Mouse (Mus musculus) embryo, embryonic 9.5 days (tissue): ENCODE data around the gene Psmd11.
"Not testable (repeated sequence)": the region's sequence is repeated elsewhere in the genome, so short reads cannot be mapped to it uniquely, and the experiment has no call there.

Source experiments
- DNase-seq: peaks from one replicate; pipeline ENCODE4 v3.0.0-alpha.2; 2017; ENCODE audit errors: extremely low spot score

Gene Psmd11

GRCm38 (mm10) chr11:80426029-80426813 is 2.2 kb upstream of the Psmd11 start:
- DNase-seq = not testable (repeated sequence)

DNA sequence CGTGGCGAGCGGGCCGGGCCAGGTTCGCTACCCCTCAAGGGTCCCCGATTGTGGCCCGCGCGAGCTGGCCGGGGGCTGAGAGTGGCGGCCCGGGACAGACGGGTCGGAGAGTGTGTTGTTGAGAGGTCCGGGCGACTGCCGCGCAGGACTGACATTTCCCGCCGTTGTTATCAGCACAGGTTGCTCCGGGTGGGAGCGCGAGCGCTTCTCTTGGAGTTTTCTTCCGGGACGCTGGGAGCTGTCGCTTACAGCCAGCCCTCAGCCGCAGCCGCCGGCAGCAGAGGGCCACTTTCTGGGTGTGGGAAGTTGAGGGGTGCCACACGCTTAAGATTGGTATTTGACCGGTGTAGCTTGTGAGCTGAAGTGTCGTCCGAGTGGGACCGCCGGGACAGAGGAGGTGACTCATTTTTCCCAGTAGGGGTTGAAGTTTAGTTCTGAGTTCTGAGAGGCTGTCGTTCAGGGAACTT is 627 bp downstream of the Psmd11 start:
- no peak for DNase-seq

DNA sequence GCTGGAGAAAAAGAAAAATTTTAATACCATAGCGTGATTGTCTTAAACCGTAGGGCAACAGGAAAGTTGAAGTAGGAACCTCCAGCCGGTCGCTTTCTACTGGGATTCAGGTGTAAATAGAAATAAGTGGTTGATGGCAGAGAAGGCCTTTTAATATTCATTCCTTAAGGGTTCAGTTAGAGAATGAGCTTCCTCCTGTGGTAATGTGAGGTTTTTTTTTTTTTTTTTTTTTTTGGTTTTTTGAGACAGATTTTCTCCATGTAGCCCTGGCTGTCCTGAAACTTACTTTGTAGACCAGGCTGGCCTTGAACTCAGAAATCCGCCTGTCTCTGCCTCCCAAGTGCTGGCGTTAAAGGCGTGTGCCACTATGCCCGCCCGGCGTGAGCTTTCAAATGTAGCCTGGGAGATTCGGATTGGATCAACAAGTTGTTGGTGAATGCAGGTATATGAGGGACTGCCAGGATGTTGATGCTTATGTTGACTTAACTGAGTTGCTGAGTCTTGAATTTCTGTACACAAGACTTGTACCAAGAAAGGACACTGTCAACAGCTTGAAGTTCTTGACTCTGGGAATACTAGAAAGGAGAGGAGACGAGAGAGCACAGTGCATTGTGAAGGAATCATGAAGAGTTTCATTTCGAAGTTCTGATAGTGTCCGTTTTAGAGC is 1.2 kb downstream of the Psmd11 start:
- DNase-seq = no peak

DNA sequence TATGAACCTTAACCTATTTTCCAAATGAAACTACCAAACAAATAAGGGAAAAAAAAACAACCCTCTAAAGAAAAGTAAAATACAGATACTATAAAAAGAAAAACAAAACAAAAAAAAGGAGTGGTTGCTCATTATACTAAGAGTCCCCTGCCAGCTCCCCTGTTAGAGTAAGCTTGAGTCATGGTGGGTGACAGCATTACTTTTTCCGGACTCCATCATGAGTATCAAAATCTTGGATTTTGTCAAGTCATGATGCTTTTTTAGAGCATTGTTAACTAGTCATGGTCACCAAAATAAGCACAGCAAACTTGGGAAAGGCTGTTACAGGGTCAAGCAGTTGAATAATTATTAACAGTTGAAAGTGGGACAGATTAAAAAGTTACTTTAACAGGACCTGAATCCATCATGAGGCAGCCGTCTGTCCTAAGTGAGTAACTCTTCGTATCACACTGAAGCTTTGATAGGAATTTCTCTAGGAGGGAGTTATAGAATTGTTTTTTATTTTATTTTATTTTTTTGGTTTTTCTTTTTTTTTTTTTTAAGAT is 2.0 kb downstream of the Psmd11 start:
- no peak for DNase-seq

- DNase-seq = no peak
These were observed 18.5 kb downstream of the Psmd11 start for GRCm38 (mm10) chr11:80446916-80447315.

- DNase-seq = no peak
These were observed 21.4 kb downstream of the Psmd11 start for GRCm38 (mm10) chr11:80449859-80450258.

DNA sequence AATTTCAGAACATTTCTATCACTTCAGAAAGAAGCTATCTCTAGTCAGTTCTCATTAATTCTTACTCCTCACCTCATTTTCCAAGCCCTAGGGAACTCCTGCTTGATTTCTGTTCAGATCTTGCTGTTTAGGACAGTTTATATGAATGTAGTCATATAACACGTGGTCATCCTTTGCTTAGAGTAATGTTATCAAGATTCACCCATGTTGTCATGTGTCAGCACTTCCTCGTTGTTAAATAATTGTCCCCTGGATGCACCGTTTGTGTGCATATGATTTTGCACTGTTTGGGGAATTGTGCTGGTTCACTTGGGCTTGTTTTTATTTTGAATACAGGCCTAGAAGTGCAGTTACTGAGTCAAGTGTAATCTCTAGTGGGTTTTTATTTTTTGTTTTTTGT is 23.8 kb downstream of the Psmd11 start:
- DNase-seq = no peak

DNA sequence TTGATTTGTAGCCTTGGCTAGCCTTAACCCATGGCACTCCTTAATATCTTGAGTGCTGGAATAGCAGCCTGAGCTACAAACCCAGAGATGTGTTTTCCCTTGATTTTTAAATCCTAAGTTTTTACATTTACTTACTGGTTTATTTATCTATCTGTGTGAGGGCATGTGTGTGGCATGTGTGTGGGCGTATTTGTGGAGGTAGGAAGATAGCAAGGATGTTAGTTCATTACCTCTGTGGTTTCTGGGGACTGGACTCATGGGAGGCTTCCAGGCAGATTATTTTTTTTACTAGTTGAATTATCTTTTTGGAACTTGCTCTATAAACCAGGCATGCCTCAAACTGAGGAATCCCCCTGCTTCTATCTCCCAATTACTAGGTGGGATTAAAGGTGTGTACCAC is 24.8 kb downstream of the Psmd11 start:
- DNase-seq = no peak

- not testable (repeated sequence) for DNase-seq
These were observed 35.3 kb downstream of the Psmd11 start for GRCm38 (mm10) chr11:80463605-80464130.

- no peak for DNase-seq
These were observed 43.6 kb downstream of the Psmd11 start for GRCm38 (mm10) chr11:80471836-80472605.

- no peak for DNase-seq
These were observed 45.8 kb downstream of the Psmd11 start for GRCm38 (mm10) chr11:80474175-80474691.

DNA sequence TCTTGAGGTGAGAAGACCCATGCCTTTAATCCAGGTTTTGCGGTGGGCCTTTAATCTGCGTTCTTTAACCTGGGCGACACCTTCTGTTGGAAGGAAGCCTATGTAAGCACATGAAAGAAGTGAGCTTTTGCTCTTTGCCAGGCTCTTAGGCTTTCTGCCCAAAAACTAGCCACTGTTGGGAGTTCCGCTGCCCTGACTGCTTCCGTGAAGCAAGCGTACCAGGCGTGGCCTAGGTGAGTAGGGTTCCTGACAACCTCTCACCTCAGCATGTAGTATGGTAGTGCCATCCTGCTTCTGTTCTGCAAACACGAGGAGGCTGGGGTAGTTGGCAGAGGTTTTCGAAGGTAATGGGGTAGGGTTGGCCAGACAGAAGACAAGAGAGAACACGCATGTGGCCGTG is 46.4 kb downstream of the Psmd11 start:
- no peak for DNase-seq

DNA sequence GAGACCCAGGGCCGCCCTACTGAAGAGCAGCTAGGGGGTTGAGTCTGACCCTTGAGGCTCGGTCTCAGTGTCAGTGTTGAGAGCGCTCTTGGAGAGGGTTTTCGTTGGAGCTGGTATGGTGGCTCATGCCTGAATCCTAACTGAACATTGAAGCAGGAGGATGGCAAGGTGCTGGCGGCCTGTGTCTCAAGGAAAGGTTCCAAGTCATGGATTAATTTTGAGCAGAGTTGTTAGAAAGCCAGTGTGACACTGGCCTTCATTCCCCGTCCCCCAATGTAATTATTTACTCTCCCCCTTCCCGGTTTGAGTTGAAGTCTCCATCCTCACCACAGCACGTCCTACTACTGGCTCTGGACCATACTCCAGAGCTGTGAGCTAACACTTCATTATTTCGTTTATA is 47.1 kb downstream of the Psmd11 start:
- no peak for DNase-seq

GRCm38 (mm10) chr11:80476222-80477189 is 48.1 kb downstream of the Psmd11 start, which contains the start of gene Cdk5r1:
Cdk5r1 (plus strand) TSS chr11:80477023.
- peak; percentile 91 for DNase-seq

- DNase-seq = peak; percentile 46
These were observed 49.2 kb downstream of the Psmd11 start for GRCm38 (mm10) chr11:80477341-80478199.

DNA sequence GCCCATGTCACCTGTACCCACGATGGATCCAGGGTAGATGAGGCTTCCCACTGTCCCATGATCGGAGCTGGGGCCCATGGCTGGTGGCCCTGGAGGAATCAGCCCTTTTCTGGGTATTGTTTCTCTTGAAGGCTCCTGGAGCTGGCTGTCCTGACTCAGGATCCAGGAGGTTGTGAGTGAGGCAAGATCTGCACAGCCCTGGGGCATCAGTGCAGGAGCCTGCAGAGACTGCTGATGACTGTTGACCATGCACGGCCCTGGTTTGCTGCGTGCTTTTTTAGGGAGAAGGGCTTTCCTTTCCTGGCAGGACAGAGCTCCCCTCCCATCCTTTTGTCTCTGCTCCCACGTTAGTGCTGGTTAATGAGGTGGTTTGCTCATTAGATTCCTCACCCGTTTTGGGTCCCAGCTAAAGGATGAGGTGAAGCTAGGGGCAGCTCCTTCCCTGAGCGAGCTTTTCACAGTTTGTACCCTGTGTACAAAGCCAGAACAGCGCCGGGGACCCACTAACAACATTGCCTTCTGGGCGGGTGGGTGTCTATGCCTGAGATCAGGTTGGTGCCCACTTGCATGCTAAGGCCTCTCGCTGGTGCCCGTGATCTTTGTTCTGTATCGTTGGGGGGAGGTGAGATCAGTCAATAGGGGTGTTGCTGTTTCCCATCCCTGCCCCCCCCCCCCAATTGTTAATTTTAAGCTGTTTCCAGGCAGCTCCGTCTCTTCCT is 50.4 kb downstream of the Psmd11 start:
- no peak for DNase-seq

DNA sequence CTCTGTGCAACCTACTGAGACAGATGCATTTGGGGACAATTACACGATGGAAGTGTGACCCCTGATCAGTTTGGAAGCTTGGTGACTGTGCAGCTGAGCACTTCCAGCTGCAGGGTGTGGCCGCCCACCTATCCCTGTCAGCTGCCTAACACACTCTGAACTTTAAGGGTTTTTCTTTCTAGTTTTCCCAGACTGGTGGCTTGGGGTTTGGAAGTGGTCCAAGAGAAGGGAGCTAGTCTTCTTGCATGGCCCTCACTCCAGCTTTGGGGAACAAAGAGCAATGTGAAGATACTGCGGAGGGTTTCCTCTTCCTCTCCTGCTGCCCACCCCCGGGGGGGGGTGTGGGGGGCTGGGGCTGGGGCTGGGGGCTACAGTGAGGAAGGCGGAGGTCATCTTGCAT is 51.0 kb downstream of the Psmd11 start:
- no peak for DNase-seq
